Mouse (Mus musculus): ENCODE results near the gene Tgm2. TPM values are rescaled to one million over a fixed set of nuclear protein-coding genes. Genes with fewer than 3 reads are reported as not detected.
A peak's percentile ranks its signal among the peaks of the same experiment; 100 is the strongest.

Gene Tgm2
- total RNA-seq, 2 experiments from 2014 or later, result 0.71 to 2.1 TPM

- ATAC-seq (ENCODE audit: poor library complexity, severe bottlenecking), result no peak
Observed at GRCm38 (mm10) chr2:158116653-158117052, 29.6 kb downstream of the Tgm2 start.

- no peak; the same call in 1 of the 2 replicates for ATAC-seq (ENCODE audit: poor library complexity, severe bottlenecking)
Observed at GRCm38 (mm10) chr2:158115838-158116453, 30.3 kb downstream of the Tgm2 start.

- no peak for ATAC-seq (ENCODE audit: poor library complexity, severe bottlenecking)
Observed at GRCm38 (mm10) chr2:158114931-158115330, 31.3 kb downstream of the Tgm2 start.

GRCm38 (mm10) chr2:158113591-158114257, 32.5 kb downstream of the Tgm2 start:
- ATAC-seq (ENCODE audit: poor library complexity, severe bottlenecking), result no peak

- no peak for ATAC-seq (ENCODE audit: poor library complexity, severe bottlenecking)
Observed at GRCm38 (mm10) chr2:158109516-158109915, 36.7 kb downstream of the Tgm2 start.

- peak; percentile 62 for ATAC-seq (ENCODE audit: poor library complexity, severe bottlenecking)
Observed at GRCm38 (mm10) chr2:158106947-158107587, 39.2 kb downstream of the Tgm2 start.

- peak; percentile 53 for ATAC-seq (ENCODE audit: poor library complexity, severe bottlenecking)
Observed at GRCm38 (mm10) chr2:158105605-158106004, 40.6 kb downstream of the Tgm2 start.

GRCm38 (mm10) chr2:158104966-158105365, 41.3 kb downstream of the Tgm2 start:
- ATAC-seq (ENCODE audit: poor library complexity, severe bottlenecking), result no peak

- no peak for ATAC-seq (ENCODE audit: poor library complexity, severe bottlenecking)
Observed at GRCm38 (mm10) chr2:158101768-158102167, 44.5 kb downstream of the Tgm2 start.

GRCm38 (mm10) chr2:158099537-158099936, 46.7 kb downstream of the Tgm2 start:
- no peak for ATAC-seq (ENCODE audit: poor library complexity, severe bottlenecking)

GRCm38 (mm10) chr2:158098730-158099129, 47.5 kb downstream of the Tgm2 start:
- ATAC-seq (ENCODE audit: poor library complexity, severe bottlenecking), result no peak

GRCm38 (mm10) chr2:158097071-158097470, 49.2 kb downstream of the Tgm2 start:
- ATAC-seq (ENCODE audit: poor library complexity, severe bottlenecking), result no peak

GRCm38 (mm10) chr2:158094846-158095245, 51.4 kb downstream of the Tgm2 start:
- ATAC-seq (ENCODE audit: poor library complexity, severe bottlenecking), result no peak

- ATAC-seq (ENCODE audit: poor library complexity, severe bottlenecking), result no peak
Observed at GRCm38 (mm10) chr2:158094300-158094699, 51.9 kb downstream of the Tgm2 start.

- ATAC-seq (ENCODE audit: poor library complexity, severe bottlenecking), result peak; percentile 84
Observed at GRCm38 (mm10) chr2:158093345-158093744, 52.9 kb downstream of the Tgm2 start.

GRCm38 (mm10) chr2:158090096-158090495, 56.1 kb downstream of the Tgm2 start:
- no peak for ATAC-seq (ENCODE audit: poor library complexity, severe bottlenecking)

- ATAC-seq (ENCODE audit: poor library complexity, severe bottlenecking), result no peak
Observed at GRCm38 (mm10) chr2:158084486-158084885, 61.8 kb downstream of the Tgm2 start.

GRCm38 (mm10) chr2:158080622-158081241, 65.5 kb downstream of the Tgm2 start:
- no peak for ATAC-seq (ENCODE audit: poor library complexity, severe bottlenecking)

- ATAC-seq (ENCODE audit: poor library complexity, severe bottlenecking), result peak; percentile 83
Observed at GRCm38 (mm10) chr2:158079843-158080395, 66.3 kb downstream of the Tgm2 start.

- ATAC-seq (ENCODE audit: poor library complexity, severe bottlenecking), result no peak
Observed at GRCm38 (mm10) chr2:158078971-158079370, 67.3 kb downstream of the Tgm2 start.

GRCm38 (mm10) chr2:158077981-158078380, 68.3 kb downstream of the Tgm2 start:
- ATAC-seq (ENCODE audit: poor library complexity, severe bottlenecking), result no peak
